Comparison of ENCODE assay signal across 14 mouse cellular contexts in the genomic region with DNA sequence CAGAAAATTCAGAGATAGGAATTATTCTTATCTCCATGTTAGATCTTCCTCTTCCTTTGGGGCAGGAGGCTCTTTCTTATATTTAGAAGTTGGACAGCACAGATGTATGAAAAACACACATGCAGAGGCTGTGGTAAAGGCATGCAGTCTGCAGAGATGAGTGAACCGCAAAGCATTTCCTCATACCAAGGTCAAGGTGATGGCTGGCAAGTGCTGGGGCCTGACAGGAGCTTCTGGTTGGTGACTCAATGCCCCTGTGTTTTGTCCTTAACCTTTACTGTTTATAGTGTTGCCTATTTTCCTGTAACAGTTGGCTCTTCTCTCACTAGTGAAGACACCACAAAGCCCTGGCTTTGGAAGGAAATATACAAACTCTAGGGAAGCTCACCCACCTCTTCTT.
A peak's percentile ranks its signal among the peaks of the same experiment; 100 is the strongest.
DNase-seq lines count a peak whose midpoint lies in the region.
"Had no signal": no experiment of that assay in that cellular context is flagged by ENCODE, and none has a peak within 500 bp of the region (broad histone marks: within the 10 kb centered on the region; RNA-seq: fewer than 3 reads in every experiment).

No protein-coding gene starts in this region.

- peak; percentile 74 for DNase-seq in 416B (ENCODE audit: low read depth)
- peak; percentile 78 for DNase-seq in adrenal gland, adult 8-10 months
- DNase-seq in adrenal gland, postnatal 25 days, result peak; percentile 50
- no peak for DNase-seq in spleen, adult 18-20 months
- no peak for DNase-seq in lung, postnatal 4 days
- no peak for DNase-seq in lung, postnatal 25 days (ENCODE audit: low spot score)
- DNase-seq: B cell, adult 2 months; cerebellum, adult 18-20 months; cerebellum, adult 9-10 months; cerebellum, postnatal 14 days; forebrain, postnatal 0 days; gastrocnemius, adult 2 months; gastrocnemius, postnatal 14 days; heart, adult 11 months had no signal

Comparison
In these comparisons a context has a peak if more than half of its experiments do, and no peak if none do; other contexts are left out.
1. DNase-seq: peak in 416B (single experiment), adrenal gland, adult 8-10 months (single experiment) and adrenal gland, postnatal 25 days (single experiment); none in spleen, adult 18-20 months (0 of 2), lung, postnatal 4 days (0 of 2) and lung, postnatal 25 days (single experiment).